Mouse (Mus musculus) effector memory CD4-positive, alpha-beta T cell, adult 5 months (primary cell): Measurements from ENCODE around the gene Ets2. TPM values are rescaled to one million over a fixed set of nuclear protein-coding genes. Genes with fewer than 3 reads are reported as not detected.

Source experiments
- polyA plus RNA-seq: library from polyadenylated mRNA; unstranded; fragments of 100-300 nt; shearing (Covaris generic); gene quantifications from one replicate; pipeline ENCODE4 v1.2.1, GENCODE M21; 2017

Gene Ets2
- 39.7 TPM for polyA plus RNA-seq

DNA sequence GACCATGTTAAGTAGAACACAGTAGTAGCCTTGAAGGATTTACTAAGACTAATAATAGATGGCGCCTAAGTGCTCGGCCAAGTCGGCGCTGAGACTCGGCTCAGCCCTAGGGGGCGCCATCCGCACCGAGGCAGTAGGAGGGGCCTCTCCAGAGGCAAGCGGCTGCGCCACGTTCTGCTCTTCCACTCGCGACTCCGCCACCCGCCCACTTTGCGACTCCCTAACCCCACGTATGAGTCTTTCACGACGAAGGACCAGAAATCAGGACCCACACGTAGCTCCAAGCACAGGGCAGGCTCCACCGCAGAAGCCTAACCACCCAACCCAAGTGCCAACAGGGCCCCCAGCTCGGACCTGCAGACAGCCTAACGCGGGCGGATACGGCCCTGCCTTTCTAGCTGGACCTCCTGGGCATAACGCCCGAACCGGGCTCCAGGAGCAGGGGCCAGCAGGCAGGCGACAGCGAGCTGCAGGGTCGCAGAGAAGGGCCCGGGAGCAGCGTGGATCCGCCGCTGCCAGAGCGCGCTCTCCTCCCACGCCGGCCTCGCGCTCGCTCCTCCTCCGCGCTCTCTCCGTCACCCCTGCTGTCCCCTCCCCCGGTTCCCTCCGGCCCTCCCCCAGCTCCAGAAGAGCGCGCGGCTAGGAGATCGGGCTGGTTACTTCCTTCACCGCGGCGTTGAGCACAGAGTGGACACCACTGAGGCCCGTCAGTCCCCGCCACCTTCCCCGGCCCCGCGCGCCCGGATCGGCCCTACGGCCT lies at the start of gene Ets2:
Gene Ets2, plus strand, starts transcription at position 274 of the 760 bp plus-strand sequence.

Other genes with a start within 250 kb of the Ets2 start
- not detected for gene Erg, start 115.5 kb upstream of the Ets2 start, polyA plus RNA-seq